Mouse (Mus musculus): ENCODE measurements around the gene 1810010D01Rik. TPM values are rescaled to one million over a fixed set of nuclear protein-coding genes. Genes with fewer than 3 reads are reported as not detected.

Gene 1810010D01Rik
- polyA plus RNA-seq, 1 experiment from 2014 or later = 0.44 TPM

DNA sequence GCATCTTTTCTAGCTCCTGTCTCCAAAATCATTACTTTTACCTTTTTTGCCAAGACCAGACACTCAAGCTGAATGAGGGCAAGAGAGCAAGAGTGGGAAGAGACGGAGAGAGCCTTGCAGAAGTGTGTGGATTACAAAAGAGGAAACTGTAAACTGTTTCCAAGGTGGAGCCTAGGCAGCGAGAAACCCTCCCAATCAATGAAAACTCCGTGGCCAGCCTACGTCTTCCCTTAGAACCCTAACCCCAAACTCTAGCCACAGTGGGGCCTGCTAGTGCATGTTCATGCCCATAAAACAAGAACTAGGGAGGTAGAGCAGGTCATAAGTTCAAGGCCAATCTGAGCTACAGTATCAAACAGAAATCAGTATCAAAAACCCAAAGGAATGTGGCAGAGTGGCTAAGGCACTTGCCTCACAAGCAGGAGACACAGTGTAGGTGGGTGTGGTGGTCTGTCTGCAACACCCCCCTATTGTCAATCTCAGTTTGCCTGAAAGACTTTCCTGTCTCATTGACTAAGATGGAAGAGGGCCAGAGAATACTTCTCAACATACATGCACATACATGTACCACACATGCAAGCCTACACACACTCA is 2.7 kb upstream of the 1810010D01Rik start:
- ATAC-seq (ENCODE audit: insufficient number of reproducible peaks, insufficient read depth, low FRiP score, low TSS enrichment, low read depth) = no peak
- H3K4me3 ChIP-seq = no peak overlapping the region
- no peaks in the 10 kb centered on the region for H3K9me3 ChIP-seq
- no peaks in the 10 kb centered on the region for H3K27me3 ChIP-seq
- H3K4me1 ChIP-seq = peaks cover 43% of the 10 kb centered on the region
- H3K36me3 ChIP-seq = no peaks in the 10 kb centered on the region
- H3K9ac ChIP-seq = no peak overlapping the region
- no peak overlapping the region for H3K27ac ChIP-seq
- H3K4me2 ChIP-seq = no peak overlapping the region
- WGBS = 72% methylated on average over 4 of the region's 4 CpGs

DNA sequence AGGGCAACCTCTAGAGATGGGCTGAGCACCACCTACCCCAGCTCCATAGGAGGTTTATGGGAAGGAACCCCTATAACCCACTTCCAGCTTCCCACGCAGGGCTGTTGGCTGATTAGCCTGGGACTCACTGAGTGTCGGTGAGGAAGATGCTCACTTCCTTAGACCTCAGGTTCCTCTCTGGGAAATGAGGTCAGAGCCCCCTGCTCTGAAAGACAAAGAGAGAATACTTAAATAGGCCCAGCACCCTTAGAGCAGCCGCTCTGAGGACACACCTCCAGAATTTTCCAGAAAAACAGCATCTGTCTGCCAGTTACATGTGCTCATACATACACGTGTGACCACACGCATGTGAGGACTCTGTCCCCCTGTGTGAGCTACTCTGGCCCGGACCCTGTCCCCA is 1.1 kb downstream of the 1810010D01Rik start:
- ATAC-seq (ENCODE audit: insufficient number of reproducible peaks, insufficient read depth, low FRiP score, low TSS enrichment, low read depth) = no peak
- WGBS = 62% methylated on average over 6 of the region's 6 CpGs
- H3K4me1 ChIP-seq = peaks cover 30% of the 10 kb centered on the region
- no peaks in the 10 kb centered on the region for H3K9me3 ChIP-seq
- no peaks in the 10 kb centered on the region for H3K27me3 ChIP-seq
- H3K4me3 ChIP-seq = no peak overlapping the region
- H3K27ac ChIP-seq = peak overlapping the region; percentile 90
- H3K36me3 ChIP-seq = no peaks in the 10 kb centered on the region
- peak overlapping the region; percentile 76 for H3K9ac ChIP-seq
- H3K4me2 ChIP-seq = peak overlapping the region; percentile 53

DNA sequence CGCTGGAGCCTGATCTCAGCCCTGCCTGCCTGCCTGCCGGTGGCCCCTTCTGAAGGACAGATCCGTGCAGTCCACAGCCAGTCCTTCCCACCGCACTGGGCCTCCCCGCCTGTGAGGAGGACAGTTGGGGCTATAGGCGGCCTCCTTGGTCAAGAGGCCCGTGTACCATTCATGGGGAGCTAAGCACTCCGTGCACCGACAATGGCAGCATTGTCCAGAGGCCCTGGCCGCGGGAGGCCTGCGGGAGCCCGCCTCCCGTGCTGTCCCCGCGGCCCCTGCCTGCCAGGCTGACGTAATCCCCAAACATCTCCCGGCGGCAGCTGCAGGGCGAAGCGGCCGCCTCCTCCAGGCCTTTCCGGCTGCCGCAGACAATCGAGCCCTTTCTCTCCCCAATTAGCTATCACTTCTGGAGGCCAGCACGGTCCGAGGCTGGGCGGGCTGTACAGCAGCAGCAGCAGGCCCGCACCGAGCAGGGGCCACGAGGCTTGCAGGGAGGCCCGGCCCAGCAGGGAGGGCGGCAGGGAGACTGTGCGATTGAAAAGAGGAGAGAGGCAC is 1.8 kb downstream of the 1810010D01Rik start:
- 3% methylated on average over 34 of the region's 34 CpGs for WGBS
- peak; percentile 80 for ATAC-seq (ENCODE audit: insufficient number of reproducible peaks, insufficient read depth, low FRiP score, low TSS enrichment, low read depth)
- no peaks in the 10 kb centered on the region for H3K9me3 ChIP-seq
- H3K4me2 ChIP-seq = peak overlapping the region; percentile 53
- peak overlapping the region; percentile 90 for H3K27ac ChIP-seq
- no peaks in the 10 kb centered on the region for H3K27me3 ChIP-seq
- H3K9ac ChIP-seq = peak overlapping the region; percentile 76
- H3K4me3 ChIP-seq = peak overlapping the region; percentile 17
- H3K36me3 ChIP-seq = no peaks in the 10 kb centered on the region
- peaks cover 26% of the 10 kb centered on the region for H3K4me1 ChIP-seq

DNA sequence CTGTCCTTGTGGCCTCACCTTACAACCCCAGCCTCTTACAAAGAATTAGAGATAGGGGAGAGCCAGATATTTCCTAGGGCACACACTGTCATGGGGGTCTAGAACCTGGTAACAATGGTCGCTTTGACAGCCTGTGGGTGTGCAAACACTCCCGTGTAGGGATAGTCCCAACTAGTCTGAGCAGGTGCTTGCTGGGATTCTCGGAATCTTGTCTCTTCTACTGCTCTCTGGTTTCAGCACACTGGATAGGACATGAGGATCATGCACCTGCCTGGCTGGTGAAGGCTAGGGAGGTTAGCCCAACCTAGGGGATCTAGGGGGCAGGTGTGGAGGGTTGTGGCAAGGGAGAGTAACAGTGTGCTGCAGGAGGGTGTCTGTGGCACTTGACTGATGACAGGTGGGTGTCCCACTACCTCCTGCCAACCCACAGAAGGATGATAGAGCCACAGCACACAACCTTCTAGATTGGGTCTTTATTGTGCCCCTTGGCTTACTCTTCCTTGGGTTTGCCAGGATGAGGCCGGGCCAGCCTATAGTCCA is 2.5 kb downstream of the 1810010D01Rik start:
- H3K4me1 ChIP-seq = peaks cover 20% of the 10 kb centered on the region
- no peaks in the 10 kb centered on the region for H3K36me3 ChIP-seq
- ATAC-seq (ENCODE audit: insufficient number of reproducible peaks, insufficient read depth, low FRiP score, low TSS enrichment, low read depth) = no peak
- WGBS = 82% methylated on average over 4 of the region's 4 CpGs
- H3K27ac ChIP-seq = peak overlapping the region; percentile 90
- H3K4me2 ChIP-seq = no peak overlapping the region
- H3K9ac ChIP-seq = peak overlapping the region; percentile 76; the same call in 1 of the 2 replicates
- H3K4me3 ChIP-seq = no peak overlapping the region
- no peaks in the 10 kb centered on the region for H3K9me3 ChIP-seq
- H3K27me3 ChIP-seq = no peaks in the 10 kb centered on the region

DNA sequence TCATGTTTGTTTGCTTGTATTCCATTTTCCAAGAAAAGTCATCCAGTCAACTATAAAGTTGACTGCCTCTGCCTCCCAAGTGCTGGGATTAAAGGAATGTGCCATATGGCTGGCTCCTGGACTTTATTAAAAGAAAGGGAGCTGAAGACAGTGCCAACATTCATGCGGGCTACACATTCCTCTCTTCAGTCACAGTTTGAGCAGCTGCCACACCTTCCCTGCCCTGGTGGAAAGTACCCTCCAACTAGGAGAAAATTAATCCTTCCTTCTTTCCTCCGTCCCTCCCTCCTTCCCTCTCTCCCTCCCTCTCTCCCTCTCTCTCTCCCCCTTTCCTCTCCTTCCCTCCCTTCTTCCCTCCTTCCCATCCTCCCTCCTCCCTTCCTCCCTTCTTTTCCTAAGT is 8.2 kb downstream of the 1810010D01Rik start:
- H3K4me2 ChIP-seq = no peak overlapping the region
- no peak overlapping the region for H3K4me3 ChIP-seq
- H3K27me3 ChIP-seq = no peaks in the 10 kb centered on the region
- no peak overlapping the region for H3K9ac ChIP-seq
- no peak overlapping the region for H3K27ac ChIP-seq
- WGBS = 26% methylated on average over 2 of the region's 2 CpGs
- H3K4me1 ChIP-seq = peaks cover 36% of the 10 kb centered on the region
- no peaks in the 10 kb centered on the region for H3K36me3 ChIP-seq
- H3K9me3 ChIP-seq = no peaks in the 10 kb centered on the region
- ATAC-seq (ENCODE audit: insufficient number of reproducible peaks, insufficient read depth, low FRiP score, low TSS enrichment, low read depth) = no peak

DNA sequence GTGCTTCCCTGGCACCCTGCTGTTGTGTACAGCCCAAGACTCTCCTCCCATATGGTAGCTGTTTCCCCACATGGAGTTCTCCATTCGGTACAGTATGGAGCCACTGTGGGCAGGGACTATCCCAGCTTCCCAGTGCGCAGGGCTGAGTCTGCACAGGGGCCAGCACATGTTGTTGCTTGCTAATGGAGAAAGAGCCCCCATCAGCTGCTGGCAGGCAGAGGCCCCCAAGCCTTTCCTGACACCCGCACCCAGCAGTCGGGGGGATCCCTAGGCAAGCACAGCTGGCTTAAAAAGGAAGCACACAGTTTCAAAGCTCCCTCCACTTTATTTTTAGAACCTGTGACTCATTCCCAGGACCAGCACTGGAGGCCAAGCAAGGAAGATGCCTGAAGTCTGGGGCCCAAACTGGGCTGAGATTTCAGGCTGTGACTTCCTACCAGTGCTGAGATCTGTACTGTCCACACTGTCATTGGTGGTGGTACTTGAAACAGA is 9.7 kb downstream of the 1810010D01Rik start:
- no peak for ATAC-seq (ENCODE audit: insufficient number of reproducible peaks, insufficient read depth, low FRiP score, low TSS enrichment, low read depth)
- 39% methylated on average over 4 of the region's 4 CpGs for WGBS
- Histone ChIP-seq H3K36me3 (no peaks in the 10 kb centered on the region), H3K27ac (peak overlapping the region; percentile 76), H3K4me2 (no peak overlapping the region), H3K9ac (peak overlapping the region; percentile 32; the same call in 1 of the 2 replicates), H3K4me1 (peaks cover 46% of the 10 kb centered on the region), H3K27me3 (no peaks in the 10 kb centered on the region), H3K9me3 (no peaks in the 10 kb centered on the region), H3K4me3 (no peak overlapping the region)

DNA sequence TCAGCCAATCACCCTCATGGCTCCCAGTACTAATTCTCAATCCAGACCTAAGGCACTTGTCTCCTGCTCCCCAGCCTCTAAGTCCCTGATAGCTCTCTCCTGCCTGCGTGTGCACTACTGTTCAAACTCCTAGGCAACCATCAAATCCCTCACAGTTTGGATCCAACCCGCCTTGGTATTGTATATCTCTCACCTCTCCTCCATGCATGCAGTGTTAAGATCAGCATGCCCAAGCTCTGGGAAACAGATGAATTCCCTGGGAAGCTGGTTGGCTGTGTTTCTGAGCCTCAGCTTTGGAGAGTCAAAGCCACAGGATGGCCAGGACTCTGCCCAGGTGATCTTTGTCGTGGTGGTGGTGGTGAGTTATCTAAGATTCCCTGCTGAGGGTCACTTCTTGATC is 10.2 kb downstream of the 1810010D01Rik start:
- Histone ChIP-seq H3K9ac (no peak overlapping the region), H3K4me3 (no peak overlapping the region), H3K27ac (peak overlapping the region; percentile 76; the same call in 1 of the 2 replicates), H3K36me3 (no peaks in the 10 kb centered on the region), H3K4me2 (no peak overlapping the region), H3K27me3 (no peaks in the 10 kb centered on the region), H3K9me3 (no peaks in the 10 kb centered on the region), H3K4me1 (peaks cover 46% of the 10 kb centered on the region)
- ATAC-seq (ENCODE audit: insufficient number of reproducible peaks, insufficient read depth, low FRiP score, low TSS enrichment, low read depth) = no peak
- WGBS = 55% methylated on average over 3 of the region's 3 CpGs

DNA sequence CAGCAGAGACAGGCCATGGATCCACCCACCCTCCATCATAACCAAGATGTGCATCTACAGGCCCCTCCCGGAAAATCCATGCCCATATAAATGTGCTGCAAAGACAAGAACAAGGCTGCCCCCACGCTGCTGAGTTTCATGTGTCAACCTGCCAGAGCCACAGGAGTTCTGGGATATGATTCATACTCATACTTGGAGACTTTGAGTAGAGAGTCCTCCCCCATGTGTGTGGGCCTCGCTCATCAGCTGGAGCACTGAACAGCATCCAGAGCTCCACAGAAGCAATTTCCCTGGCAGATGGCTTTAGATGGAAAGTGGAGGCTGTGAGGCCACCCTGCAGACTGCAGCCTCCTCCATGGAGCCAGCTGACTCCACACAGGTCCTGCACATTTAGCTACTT is 10.9 kb downstream of the 1810010D01Rik start:
- Histone ChIP-seq H3K4me3 (no peak overlapping the region), H3K9me3 (no peaks in the 10 kb centered on the region), H3K9ac (no peak overlapping the region), H3K27ac (0 out of 2 replicates have a peak overlapping the region, but pooled peaks have one; percentile 76), H3K27me3 (no peaks in the 10 kb centered on the region), H3K4me1 (peaks cover 46% of the 10 kb centered on the region), H3K36me3 (no peaks in the 10 kb centered on the region), H3K4me2 (no peak overlapping the region)
- ATAC-seq (ENCODE audit: insufficient number of reproducible peaks, insufficient read depth, low FRiP score, low TSS enrichment, low read depth) = no peak
- WGBS = 72% methylated on average over 3 of the region's 3 CpGs

DNA sequence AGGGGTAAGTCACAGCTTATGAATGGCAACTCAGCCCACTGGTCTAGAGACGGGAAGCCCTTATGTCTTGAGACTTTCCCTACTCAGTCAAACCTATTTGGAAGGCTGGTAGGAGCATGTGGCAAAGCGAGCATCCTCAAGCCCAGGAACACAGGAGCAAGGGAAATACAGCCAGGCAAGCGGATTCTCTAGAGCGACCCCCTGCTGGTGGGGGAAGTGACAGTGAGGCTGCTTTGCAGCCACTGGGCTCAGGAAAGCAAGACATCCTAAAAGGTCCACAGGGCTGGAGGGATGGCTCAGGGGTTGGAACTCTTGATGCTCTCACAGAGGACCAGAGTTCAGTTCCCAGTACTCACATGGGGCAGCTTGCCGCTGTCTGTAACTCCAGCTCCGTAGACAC is 11.6 kb downstream of the 1810010D01Rik start:
- no peak overlapping the region for H3K9ac ChIP-seq
- H3K4me2 ChIP-seq = no peak overlapping the region
- H3K9me3 ChIP-seq = no peaks in the 10 kb centered on the region
- WGBS = 82% methylated on average over 6 of the region's 6 CpGs
- no peak for ATAC-seq (ENCODE audit: insufficient number of reproducible peaks, insufficient read depth, low FRiP score, low TSS enrichment, low read depth)
- no peak overlapping the region for H3K4me3 ChIP-seq
- no peaks in the 10 kb centered on the region for H3K27me3 ChIP-seq
- no peaks in the 10 kb centered on the region for H3K36me3 ChIP-seq
- peaks cover 46% of the 10 kb centered on the region for H3K4me1 ChIP-seq
- H3K27ac ChIP-seq = no peak overlapping the region

DNA sequence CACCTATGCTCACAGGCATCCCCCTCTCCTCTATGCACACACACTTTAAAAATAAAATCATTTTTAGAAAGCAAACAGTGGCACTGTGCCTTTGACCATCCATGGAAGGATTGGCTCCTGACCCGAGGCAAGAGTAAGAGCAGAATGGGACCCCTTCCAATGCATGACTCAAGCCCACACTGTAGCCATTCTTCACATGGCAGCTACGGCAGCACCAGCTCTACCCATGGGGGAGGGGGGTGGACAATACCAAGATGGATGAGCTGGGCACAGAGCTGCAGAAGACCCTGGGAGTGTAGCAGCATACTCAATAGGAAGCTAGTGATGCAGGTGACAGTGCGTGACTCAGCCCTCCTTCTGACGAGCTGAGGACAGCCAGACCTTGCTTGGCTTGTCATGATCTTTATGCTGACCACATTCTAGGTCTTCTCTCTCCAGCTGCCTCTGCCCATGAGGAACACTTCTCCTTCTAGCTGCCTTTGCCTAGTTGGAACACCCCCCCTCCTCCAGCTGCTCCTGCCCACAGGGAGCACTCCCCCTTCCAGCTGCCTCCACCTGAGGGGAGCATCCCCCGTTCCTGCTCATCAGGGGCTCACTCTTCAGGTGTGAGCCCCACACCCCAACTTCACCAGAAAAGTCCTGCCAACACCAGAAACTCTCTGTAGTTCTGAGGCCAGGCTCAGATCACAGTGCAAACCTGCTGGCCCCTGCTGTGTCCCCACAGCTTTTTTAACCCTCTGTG is 12.6 kb downstream of the 1810010D01Rik start:
- Histone ChIP-seq H3K4me2 (no peak overlapping the region), H3K9ac (0 out of 2 replicates have a peak overlapping the region, but pooled peaks have one; percentile 3), H3K27ac (peak overlapping the region; percentile 82), H3K9me3 (no peaks in the 10 kb centered on the region), H3K27me3 (no peaks in the 10 kb centered on the region), H3K4me1 (peaks cover 46% of the 10 kb centered on the region), H3K36me3 (no peaks in the 10 kb centered on the region), H3K4me3 (no peak overlapping the region)
- WGBS = 59% methylated on average over 5 of the region's 5 CpGs
- ATAC-seq (ENCODE audit: insufficient number of reproducible peaks, insufficient read depth, low FRiP score, low TSS enrichment, low read depth) = no peak; the same call in 1 of the 2 replicates

DNA sequence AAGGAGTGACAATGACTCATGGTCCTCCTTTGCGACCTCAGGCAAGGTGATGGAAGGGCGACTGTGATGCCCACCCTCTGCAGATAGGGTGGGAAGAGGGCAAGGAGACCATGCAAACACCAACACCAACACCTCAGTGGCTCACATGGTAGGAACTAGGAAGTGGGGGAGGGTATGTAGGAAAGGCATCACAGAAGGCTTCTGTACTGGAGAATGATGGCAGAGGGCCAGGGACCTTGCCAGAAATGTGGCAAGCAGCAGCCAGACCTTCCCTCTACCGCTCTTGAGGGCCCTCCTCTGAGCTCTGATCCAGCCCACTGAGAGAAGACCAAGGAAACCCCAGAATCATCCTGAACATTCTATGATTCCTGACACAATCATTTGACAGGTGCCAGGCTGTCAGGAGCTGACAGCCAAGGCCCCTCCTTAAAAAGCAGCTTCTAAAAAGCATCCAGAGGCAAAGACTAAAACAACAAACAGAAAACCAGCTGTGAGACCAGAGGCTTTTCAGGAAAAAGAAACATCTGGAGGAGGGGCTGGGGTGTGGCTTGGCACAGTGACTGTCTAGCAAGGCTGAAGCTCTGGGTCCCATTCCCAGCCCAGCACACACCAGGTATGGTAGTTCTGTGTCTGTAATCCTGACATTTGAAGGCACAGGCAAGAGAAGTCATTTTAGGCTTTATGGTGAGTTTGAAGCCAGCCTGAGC is 13.3 kb downstream of the 1810010D01Rik start:
- ATAC-seq (ENCODE audit: insufficient number of reproducible peaks, insufficient read depth, low FRiP score, low TSS enrichment, low read depth) = peak; percentile 67
- peaks cover 46% of the 10 kb centered on the region for H3K4me1 ChIP-seq
- H3K4me2 ChIP-seq = no peak overlapping the region
- H3K27ac ChIP-seq = peak overlapping the region; percentile 82
- H3K27me3 ChIP-seq = no peaks in the 10 kb centered on the region
- 0 out of 2 replicates have a peak overlapping the region, but pooled peaks have one; percentile 3 for H3K9ac ChIP-seq
- H3K36me3 ChIP-seq = no peaks in the 10 kb centered on the region
- no peak overlapping the region for H3K4me3 ChIP-seq
- 59% methylated on average over 3 of the region's 3 CpGs for WGBS
- no peaks in the 10 kb centered on the region for H3K9me3 ChIP-seq
